8 mouse cellular contexts compared by ENCODE assay signal in the genomic region with DNA sequence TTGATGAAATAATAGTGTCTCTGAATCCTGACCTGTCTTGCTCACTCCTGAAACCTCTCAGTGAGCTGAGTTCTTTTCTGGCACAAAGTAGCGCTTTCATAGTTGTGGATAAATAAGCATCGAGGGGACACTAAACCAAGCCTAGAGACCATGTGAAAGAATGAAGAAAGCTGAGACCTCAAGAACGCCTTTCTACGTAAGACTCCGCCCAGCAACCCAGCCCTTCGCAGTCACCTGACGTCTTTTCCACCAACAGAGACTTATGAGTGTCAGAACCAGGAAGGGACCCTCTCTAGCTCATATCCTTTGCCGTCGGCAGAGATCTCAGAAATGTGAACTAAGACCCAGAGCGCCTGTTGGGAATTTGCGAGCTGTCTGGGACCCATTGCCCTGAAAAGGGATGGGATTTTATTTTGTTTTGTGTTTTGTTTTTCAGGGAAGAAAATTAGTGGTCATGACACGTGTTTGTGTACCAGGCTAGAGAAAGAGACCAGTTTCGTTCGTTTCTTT. TPM values are rescaled to one million over a fixed set of nuclear protein-coding genes. Genes with fewer than 3 reads are reported as not detected.
DNase-seq lines count a peak whose midpoint lies in the region; ATAC-seq lines count a peak whose summit lies in the region.

No protein-coding gene starts in this region.

- H3K9ac ChIP-seq in forebrain, embryonic 14.5 days (ENCODE audit: low read length) = peak overlapping the region; percentile 2
- H3K9ac ChIP-seq in lung, embryonic 16.5 days (ENCODE audit: low read length) = peak overlapping the region; percentile 54

- H3K9me3 ChIP-seq in forebrain, embryonic 14.5 days (replicated peaks; ENCODE audit: control insufficient read depth, low read length) = no peaks in the 10 kb centered on the region
- no peaks in the 10 kb centered on the region for H3K9me3 ChIP-seq in lung, embryonic 16.5 days (ENCODE audit: control insufficient read depth, low read length)

- no peaks in the 10 kb centered on the region for H3K36me3 ChIP-seq in forebrain, embryonic 14.5 days (ENCODE audit: control insufficient read depth, insufficient read depth, low read length)
- no peaks in the 10 kb centered on the region for H3K36me3 ChIP-seq in lung, embryonic 16.5 days (ENCODE audit: control insufficient read depth, insufficient read depth, low read length)

- no peak overlapping the region; the same call in 1 of the 2 replicates for H3K27ac ChIP-seq in forebrain, embryonic 14.5 days (ENCODE audit: low read depth, low read length)
- peak overlapping the region; percentile 83 for H3K27ac ChIP-seq in lung, embryonic 16.5 days (ENCODE audit: low read length)

- WGBS in forebrain, embryonic 14.5 days = 8% methylated on average over 14 of the region's 14 CpGs
- 3% methylated on average over 14 of the region's 14 CpGs for WGBS in lung, embryonic 16.5 days

- peaks cover 8% of the 10 kb centered on the region; the same call in 1 of the 2 replicates for H3K27me3 ChIP-seq in forebrain, embryonic 14.5 days (replicated peaks; ENCODE audit: control insufficient read depth, insufficient read depth, low read length)
- no peaks in the 10 kb centered on the region for H3K27me3 ChIP-seq in lung, embryonic 16.5 days (ENCODE audit: control insufficient read depth, insufficient read depth, low read depth, low read length)

- peaks cover 4% of the 10 kb centered on the region; the same call in 1 of the 2 replicates for H3K4me1 ChIP-seq in forebrain, embryonic 14.5 days (ENCODE audit: control insufficient read depth, insufficient read depth, low read length)
- peaks cover 5% of the 10 kb centered on the region for H3K4me1 ChIP-seq in lung, embryonic 16.5 days (replicated peaks; ENCODE audit: control insufficient read depth, insufficient read depth, low read length)

- intact Hi-C loops in heart, postnatal 25 days (cut with DNase I) = loop anchor here (1.0 to 10.0 kb wide), 5 partner anchors 82 to 280 kb away; a partner anchor contains a TSS

- peak; percentile 94 for DNase-seq in MEL-GATA-1-ER (ENCODE audit: extremely low read depth, low read depth)
- DNase-seq in cerebellum, adult 11 months = peak; percentile 55
- DNase-seq in forebrain, embryonic 14.5 days (ENCODE audit: low spot score) = peak; percentile 92
- DNase-seq in heart, postnatal 25 days (ENCODE audit: low spot score) = peak; percentile 49
- peak; percentile 50 to 81 for DNase-seq in layer of hippocampus, adult 18-20 months (ENCODE audit: low spot score in 2 of 2)
- peak; percentile 29 for DNase-seq in ovary, postnatal 14 days (ENCODE audit: low spot score)
- DNase-seq in thymus, postnatal 10 days (ENCODE audit: low spot score in 2 of 2) = peak; percentile 64 to 66

- H3K4me2 ChIP-seq in forebrain, embryonic 14.5 days (ENCODE audit: low read length) = peak overlapping the region; percentile 49
- H3K4me2 ChIP-seq in lung, embryonic 16.5 days (ENCODE audit: low read depth, low read length) = peak overlapping the region; percentile 64

- H3K4me3 ChIP-seq in forebrain, embryonic 14.5 days (ENCODE audit: low read depth, low read length) = peak overlapping the region; percentile 50
- H3K4me3 ChIP-seq in lung, embryonic 16.5 days (ENCODE audit: low read length) = peak overlapping the region; percentile 74

- ATAC-seq in forebrain, embryonic 14.5 days = peak; percentile 88
- ATAC-seq in lung, embryonic 16.5 days (ENCODE audit: low read depth) = peak; percentile 83

RNA-seq across cellular contexts. Expression of a gene that starts 7.7 kb away (rescaled TPM):
- 9.1 and 11.3 TPM in 2 replicates for polyA plus RNA-seq in forebrain, embryonic 14.5 days (2014; fragmentation: Nextera tagmentation; extraction: Ambion mirVana)
- total RNA-seq in heart, postnatal 25 days (2021) = 10 to 100 TPM; 27.7 to 32.5 TPM
- 10 to 100 TPM; 25.2 to 29.2 TPM for total RNA-seq in layer of hippocampus, adult 18-20 months (2021)
- 48.5 and 54.6 TPM in 2 replicates for polyA plus RNA-seq in lung, embryonic 16.5 days (2015; fragmentation: Nextera tagmentation; extraction: Ambion mirVana)

RNA-seq across cellular contexts. Expression of a gene that starts 22.8 kb away (rescaled TPM):
- not detected in 2 replicates for polyA plus RNA-seq in forebrain, embryonic 14.5 days (2014; fragmentation: Nextera tagmentation; extraction: Ambion mirVana)
- not detected for total RNA-seq in heart, postnatal 25 days (2021)
- total RNA-seq in layer of hippocampus, adult 18-20 months (2021) = under 1 TPM in 1 of 2 experiments, not detected in 1; 0.32 TPM
- polyA plus RNA-seq in lung, embryonic 16.5 days (2015; fragmentation: Nextera tagmentation; extraction: Ambion mirVana) = not detected in 2 replicates

Comparison
In these comparisons a context has a peak if more than half of its experiments do, and no peak if none do; other contexts are left out.
1. DNase-seq: peak in every context shown above with its lines; median percentile 94 in MEL-GATA-1-ER; 92 in forebrain, embryonic 14.5 days; 66 in layer of hippocampus, adult 18-20 months; 65 in thymus, postnatal 10 days; 55 in cerebellum, adult 11 months; 49 in heart, postnatal 25 days; 29 in ovary, postnatal 14 days.